Mouse (Mus musculus) olfactory bulb, adult 2 months (tissue): ENCODE data around the gene Isy1.

Experiments used
- CTCF ChIP-seq: fragments of 200-500 bp; IDR thresholded peaks from 2 replicates; pipeline ENCODE4 v1.5.1; 2012; ENCODE audit warnings: low read depth, mild to moderate bottlenecking, low read length, moderate library complexity; ENCODE audit not compliant: insufficient read depth
- POLR2A ChIP-seq: fragments of 200-500 bp; IDR thresholded peaks from 2 replicates; pipeline ENCODE4 v1.6.1; 2012; ENCODE audit warnings: mild to moderate bottlenecking, low read depth, low read length, moderate library complexity; ENCODE audit not compliant: insufficient read depth

DNA sequence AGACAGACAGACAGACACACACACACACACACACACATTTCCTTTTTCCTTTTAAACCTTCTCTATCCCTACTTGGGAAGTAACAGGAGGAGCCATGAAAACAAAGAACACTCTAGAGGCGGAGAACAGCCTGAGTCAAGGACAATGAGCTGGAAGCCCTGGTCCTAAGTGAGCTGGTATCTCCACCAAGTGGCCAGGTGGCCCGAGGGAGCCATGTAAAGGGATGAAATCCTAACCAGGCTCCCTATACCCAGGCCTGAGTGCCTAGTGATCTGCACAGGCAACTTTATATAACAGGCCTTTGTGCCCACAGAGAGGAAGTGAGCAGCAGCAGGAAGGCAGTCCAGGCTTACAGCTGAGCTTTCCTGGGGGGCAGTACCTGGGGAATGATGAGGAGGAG, 31.7 kb downstream of the Isy1 start:
- TF ChIP-seq POLR2A = no peak
- no peak for TF ChIP-seq CTCF
